Mouse (Mus musculus) gastrocnemius, postnatal 10 days (tissue): ENCODE measurements around the gene Olfr410. TPM values are rescaled to one million over a fixed set of nuclear protein-coding genes. Genes with fewer than 3 reads are reported as not detected.
A peak's percentile ranks its signal among the peaks of the same experiment; 100 is the strongest.

ENCODE experiments used
- DNase-seq: peaks from one replicate; pipeline ENCODE4 v3.0.0; 2021; ENCODE audit warnings: mixed read lengths
- long read RNA-seq, 2 experiments: library from polyadenylated mRNA; stranded (forward); transcript quantifications; one replicate each; pipeline ENCODE4 v2.0.0; 2021
- total RNA-seq, 2 experiments: library from RNA; stranded (reverse); gene quantifications; 2 replicates each; pipeline ENCODE4 v1.2.3; 2021

Olfr410 gene
- not detected for total RNA-seq
- long read RNA-seq, experiment 1 = 0 reads
- long read RNA-seq, experiment 2 = 0 reads

DNA sequence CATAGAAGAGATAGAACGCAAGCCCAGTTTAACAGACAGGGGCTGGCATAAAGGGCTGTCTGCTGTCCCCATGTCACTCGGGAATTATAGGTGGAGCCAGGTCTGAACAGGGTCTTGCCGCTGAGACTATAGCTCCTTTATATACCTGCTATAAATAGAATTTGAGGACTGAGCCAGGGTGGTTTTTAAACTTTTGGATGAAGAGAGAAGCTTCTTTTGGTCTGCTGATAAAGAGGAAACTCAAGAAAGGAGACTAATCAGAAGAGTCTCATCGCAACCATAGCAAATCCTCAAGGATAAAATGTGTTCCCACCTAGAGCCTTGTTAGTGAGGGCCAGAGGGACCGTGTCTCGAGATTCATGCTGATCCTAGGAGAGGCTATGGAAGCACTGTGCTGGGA, at the start of gene Olfr410:
Olfr410 (minus strand) TSS at position 101 of the 400 bp plus-strand sequence.
- DNase-seq = no peak

DNA sequence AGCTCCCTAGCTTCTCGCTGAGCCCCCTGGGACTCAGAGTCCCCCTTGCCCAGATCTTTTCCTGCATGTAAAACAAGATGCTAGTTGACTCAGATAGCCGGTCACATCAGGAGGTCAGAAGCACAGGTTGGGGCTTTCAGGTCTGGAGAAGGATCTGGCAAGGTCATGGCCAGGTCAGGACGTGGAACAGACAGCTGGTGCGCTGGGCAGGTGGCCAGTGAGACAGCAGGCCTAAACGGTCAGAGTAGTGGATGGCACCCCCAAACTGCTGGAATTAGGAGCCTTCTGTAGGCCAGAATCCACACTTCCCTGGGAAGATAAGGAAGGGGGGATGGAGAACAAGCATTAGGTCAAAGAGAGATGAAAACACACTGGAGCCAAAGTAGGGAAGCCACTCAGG, 49.4 kb upstream of the Olfr410 start:
- peak; percentile 27 for DNase-seq

DNA sequence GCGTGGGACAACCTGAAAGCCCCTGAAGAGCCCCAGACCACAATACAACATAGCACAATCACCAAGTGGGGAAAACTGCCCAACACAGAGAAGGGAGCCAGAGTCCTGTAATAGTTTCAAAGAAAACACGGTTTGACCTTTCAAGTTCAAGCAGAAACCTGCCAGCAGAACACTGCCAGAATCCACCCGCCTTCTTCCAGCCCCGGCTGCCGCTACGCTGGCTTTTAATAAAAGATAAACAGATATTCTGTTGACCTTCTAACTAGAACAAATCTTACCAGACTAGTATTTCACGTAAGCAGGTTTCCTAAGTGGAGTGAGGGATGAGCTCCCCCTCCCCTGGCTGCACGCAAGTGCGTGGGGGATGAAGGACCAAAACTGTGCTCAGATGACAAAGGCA, 47.8 kb upstream of the Olfr410 start:
- no peak for DNase-seq

DNA sequence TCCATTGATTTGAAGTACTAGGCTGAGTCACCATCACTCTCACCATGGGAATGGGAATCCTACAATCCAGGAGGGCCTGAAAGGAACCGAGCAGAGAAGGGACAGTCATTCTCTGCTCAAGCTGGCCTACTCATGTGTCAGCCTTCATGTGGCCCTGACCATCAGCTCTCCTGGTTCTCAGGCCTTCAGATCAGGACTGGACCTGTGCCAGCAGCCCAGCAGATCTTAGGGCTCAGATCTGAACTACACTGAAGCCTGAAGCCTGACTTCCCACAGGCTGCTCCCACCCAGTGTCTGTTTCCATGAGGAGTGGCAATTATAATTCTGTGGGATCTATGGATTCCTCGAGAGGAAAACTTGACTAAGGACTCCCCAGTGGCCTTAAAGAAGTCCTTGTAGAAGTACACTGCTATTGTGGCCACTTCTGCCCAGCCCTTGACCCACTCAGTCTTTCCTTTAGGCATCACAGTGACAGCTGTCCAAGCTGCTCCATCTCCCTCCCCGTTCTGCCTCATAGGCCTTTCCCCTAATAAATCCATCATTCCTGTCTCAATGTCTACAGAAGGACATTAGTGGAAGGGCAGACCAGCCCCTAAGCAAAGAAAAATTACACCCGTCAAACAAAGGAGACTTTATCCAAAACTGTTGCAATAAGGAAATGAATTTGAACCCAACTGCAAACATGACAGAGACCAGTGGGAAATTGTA, 41.5 kb upstream of the Olfr410 start:
- no peak for DNase-seq

DNA sequence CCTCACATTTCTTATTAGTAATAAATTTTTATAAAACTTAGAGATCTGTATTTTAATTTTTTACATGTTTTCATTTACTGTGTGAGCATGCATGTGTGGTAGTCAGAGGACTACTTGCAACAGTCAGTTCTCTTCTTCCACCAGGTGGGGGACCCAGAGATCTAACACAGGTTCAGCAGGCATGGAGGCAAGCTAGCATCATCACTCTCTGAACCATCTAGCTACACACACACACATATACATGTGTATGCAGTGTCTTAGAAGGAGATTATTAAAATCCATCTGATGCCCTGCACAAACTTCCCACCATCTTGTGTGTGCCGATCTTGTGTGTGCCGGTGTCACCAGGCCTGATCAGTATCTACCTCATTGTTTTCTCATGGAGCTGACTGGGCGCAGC, 39.0 kb upstream of the Olfr410 start:
- peak; percentile 41 for DNase-seq

DNA sequence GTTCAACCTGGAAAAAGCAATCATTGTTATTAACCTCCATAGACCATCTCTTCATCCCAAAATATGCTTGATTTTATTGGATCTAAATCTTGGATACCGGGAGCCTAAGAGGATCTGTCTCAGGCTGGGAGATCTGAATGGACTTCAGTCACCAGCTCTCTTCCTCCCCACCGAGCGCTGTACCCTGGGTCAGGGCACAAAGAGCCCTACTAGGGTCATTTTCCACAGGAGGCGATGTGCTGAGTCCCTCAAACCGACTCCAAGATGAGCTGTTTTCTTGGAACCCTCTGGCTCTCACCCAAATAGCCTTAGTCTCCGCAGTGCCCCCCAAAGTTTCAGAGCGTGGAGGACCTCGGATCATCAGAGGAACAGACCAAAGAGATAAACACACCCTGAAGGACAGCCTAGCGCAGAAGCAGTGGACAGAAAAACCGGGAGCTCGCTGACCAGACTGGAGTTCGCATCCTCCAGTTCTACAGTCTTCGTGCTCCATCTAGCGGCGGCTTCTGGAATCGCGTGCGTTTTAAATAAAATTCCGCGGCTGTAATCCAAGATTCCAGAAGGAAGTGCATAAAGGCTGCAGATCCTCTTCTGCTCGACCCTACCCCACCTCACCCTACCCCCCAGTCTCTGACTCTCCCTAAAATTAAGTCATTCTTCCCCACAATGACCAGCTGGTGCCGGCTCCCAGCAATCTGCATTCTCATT, 33.7 kb upstream of the Olfr410 start:
- DNase-seq = peak; percentile 78

DNA sequence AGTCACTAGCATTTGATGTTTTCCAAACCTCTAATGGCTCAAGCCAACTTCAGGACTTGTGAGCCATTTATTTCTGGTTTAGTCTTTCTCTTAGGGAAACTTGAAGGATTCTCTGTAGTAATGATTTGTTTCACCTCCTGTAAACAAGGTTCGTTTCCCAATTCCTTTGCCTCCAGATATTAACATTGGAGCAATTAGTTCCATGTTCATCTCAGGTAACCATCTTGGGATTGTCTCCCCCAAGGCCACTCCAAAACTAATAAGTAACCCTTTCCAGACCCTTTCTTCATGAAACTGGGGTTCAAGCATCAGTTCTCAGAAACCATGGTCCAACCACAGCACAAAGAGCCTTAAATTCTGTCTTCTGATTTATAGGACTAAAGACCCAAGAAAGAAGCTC, 23.9 kb upstream of the Olfr410 start, which contains the start of gene Olfr412:
Olfr412 (plus strand) TSS at position 301 of the 400 bp plus-strand sequence.
- DNase-seq = no peak

DNA sequence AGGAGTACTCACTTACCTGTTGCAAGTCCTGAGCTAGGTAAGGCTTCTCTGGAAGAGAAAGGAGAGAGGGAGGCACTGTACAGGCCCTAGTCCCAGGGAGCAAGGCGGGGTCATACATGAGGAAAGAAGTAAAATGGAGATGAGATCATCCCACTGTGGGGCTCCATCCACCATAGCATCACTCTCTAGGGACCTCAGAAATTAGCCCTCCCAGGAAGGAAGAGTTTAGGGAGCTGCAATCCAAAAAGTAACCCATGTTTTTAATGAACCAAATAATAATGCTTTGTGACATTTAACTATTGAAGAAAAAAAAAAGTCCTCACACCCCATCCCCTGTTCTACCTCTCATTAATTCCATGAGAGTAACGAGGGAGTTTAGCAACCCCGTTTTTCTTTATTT, 14.7 kb upstream of the Olfr410 start, which contains the start of gene Olfr411:
Olfr411 (minus strand) TSS at position 101 of the 400 bp plus-strand sequence.
- no peak for DNase-seq

DNA sequence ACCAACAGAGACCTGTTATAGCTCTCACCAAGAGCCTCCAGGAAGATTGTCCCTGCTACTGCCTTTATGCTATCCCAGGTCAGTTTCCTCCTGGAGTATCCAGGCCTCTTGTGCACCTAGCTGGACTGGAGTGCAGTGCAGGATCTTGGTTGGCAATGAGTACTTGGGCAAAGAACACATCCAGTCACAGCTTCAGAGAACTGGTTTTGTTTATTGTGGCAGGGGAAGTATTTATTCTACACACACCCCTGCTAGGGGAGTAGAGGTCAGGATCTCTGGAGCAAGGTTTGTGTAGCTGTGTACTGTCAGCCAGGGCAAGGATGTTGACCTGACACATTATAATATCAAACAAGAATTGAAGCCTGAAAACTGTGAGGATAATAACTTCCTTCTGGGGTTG, 9.1 kb downstream of the Olfr410 start:
- DNase-seq = no peak

DNA sequence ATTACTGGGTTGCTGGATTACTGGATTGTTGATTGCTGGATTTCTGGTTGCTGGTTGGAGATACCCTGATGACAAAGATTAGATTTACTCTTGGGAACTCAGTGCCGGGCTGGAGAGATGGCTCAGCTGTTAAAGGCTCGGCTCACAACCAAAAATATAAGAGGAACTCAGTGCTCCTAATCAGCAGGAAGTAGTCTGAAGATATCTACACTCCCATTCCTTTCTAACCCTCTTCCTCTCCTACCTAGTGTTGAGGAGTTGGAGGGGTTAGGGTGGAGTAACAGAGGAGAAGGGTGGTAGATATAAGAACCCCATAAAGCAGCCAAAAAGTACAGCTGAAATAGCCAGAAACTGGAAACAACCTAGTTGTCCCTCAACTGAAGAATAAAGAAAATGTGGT, 11.8 kb downstream of the Olfr410 start:
- DNase-seq = no peak

DNA sequence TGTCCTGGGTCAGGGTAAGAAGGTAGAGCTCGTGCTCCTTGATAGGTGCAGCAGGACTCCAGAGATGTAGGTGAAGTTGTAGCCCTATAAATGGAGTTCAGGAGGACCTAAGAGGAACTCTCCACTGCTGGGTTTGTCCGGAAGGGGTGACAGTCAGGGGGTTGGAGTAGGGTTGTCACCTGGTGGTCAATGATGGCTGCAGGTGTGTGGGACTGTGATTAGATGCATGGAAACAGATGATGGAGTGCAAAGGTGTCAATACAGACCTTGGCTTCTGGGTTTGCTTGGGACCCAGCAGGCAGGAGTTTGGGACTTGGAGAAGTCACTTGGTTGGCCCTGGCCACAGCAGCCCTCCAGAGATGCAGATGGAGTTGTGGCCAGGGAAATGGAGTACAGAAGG, 50.6 kb downstream of the Olfr410 start:
- no peak for DNase-seq

DNA sequence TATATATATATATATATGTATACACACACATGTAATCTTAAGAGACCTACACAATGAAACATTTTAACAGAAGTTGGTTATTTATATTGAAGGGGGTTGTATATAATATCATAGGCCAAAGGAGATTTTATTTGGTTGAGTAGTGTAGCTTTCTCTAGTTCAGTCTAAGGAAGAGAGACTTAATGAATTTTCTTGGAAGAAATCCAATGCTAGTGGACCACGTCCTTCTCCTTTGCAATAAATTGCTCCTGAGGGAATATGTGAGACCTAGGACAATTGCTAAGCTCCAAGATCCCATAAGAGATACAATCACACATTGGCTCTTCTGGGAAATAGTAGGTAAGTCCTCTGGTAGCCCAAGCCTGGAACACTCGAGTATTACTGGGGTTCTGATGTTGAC, 54.4 kb downstream of the Olfr410 start, which contains the start of gene Olfr59:
Olfr59 (plus strand) TSS at position 301 of the 400 bp plus-strand sequence.
- no peak for DNase-seq

Other genes starting within 250 kb of the Olfr410 start
- not detected for gene Olfr401, start 224.3 kb downstream of the Olfr410 start, total RNA-seq
- gene Olfr402, start 184.5 kb downstream of the Olfr410 start, total RNA-seq = not detected
- not detected for gene Olfr403, start 151.8 kb downstream of the Olfr410 start, total RNA-seq
- not detected for gene Olfr43, start 126.7 kb downstream of the Olfr410 start, total RNA-seq
- gene Olfr406, start 78.2 kb downstream of the Olfr410 start, total RNA-seq = not detected
- gene Olfr59, start 54.3 kb downstream of the Olfr410 start, total RNA-seq = not detected
- not detected for gene Olfr411, start 14.6 kb upstream of the Olfr410 start, total RNA-seq
- not detected for gene Olfr412, start 24.0 kb upstream of the Olfr410 start, total RNA-seq